Mouse (Mus musculus): Measurements from ENCODE around the gene Slc22a4. TPM values are rescaled to one million over a fixed set of nuclear protein-coding genes. Genes with fewer than 3 reads are reported as not detected.
A peak's percentile ranks its signal among the peaks of the same experiment; 100 is the strongest.

The Slc22a4 gene
- polyA plus RNA-seq, 1 experiment: not detected

- Histone ChIP-seq H3K4me3 (ENCODE audit: insufficient read depth, low read length) (no peak overlapping the region), H3K4me1 (ENCODE audit: control insufficient read depth, insufficient read depth, low read length) (no peaks in the 10 kb centered on the region; the same call in 1 of the 2 replicates), H3K27ac (ENCODE audit: insufficient read depth, low read length) (no peak overlapping the region)
- TF ChIP-seq POLR2A (IDR thresholded peaks at IDR 0.05; ENCODE audit: low read depth, low read length) (no peak), CTCF (IDR thresholded peaks at IDR 0.05; ENCODE audit: borderline replicate concordance, insufficient read depth, low read length) (no peak)
These were observed 503 bp downstream of the Slc22a4 start for GRCm38 (mm10) chr11:54027131-54028043.

GRCm38 (mm10) chr11:54026491-54027041, 1.3 kb downstream of the Slc22a4 start:
- H3K4me1 ChIP-seq (ENCODE audit: control insufficient read depth, insufficient read depth, low read length): no peaks in the 10 kb centered on the region; the same call in 1 of the 2 replicates
- no peak overlapping the region for H3K4me3 ChIP-seq (ENCODE audit: insufficient read depth, low read length)
- no peak for TF ChIP-seq CTCF (IDR thresholded peaks at IDR 0.05; ENCODE audit: borderline replicate concordance, insufficient read depth, low read length)
- TF ChIP-seq POLR2A (IDR thresholded peaks at IDR 0.05; ENCODE audit: low read depth, low read length): no peak
- H3K27ac ChIP-seq (ENCODE audit: insufficient read depth, low read length): no peak overlapping the region

- no peak for TF ChIP-seq CTCF (IDR thresholded peaks at IDR 0.05; ENCODE audit: borderline replicate concordance, insufficient read depth, low read length)
- TF ChIP-seq POLR2A (IDR thresholded peaks at IDR 0.05; ENCODE audit: low read depth, low read length): no peak
- H3K4me3 ChIP-seq (ENCODE audit: insufficient read depth, low read length): no peak overlapping the region
- H3K4me1 ChIP-seq (ENCODE audit: control insufficient read depth, insufficient read depth, low read length): peaks cover 5% of the 10 kb centered on the region; the same call in 1 of the 2 replicates
- H3K27ac ChIP-seq (ENCODE audit: insufficient read depth, low read length): no peak overlapping the region
These were observed 6.3 kb downstream of the Slc22a4 start for GRCm38 (mm10) chr11:54021396-54022093.

GRCm38 (mm10) chr11:54018893-54019732, 8.8 kb downstream of the Slc22a4 start:
- H3K4me1 ChIP-seq (ENCODE audit: control insufficient read depth, insufficient read depth, low read length): peaks cover 5% of the 10 kb centered on the region; the same call in 1 of the 2 replicates
- no peak overlapping the region for H3K4me3 ChIP-seq (ENCODE audit: insufficient read depth, low read length)
- TF ChIP-seq POLR2A (IDR thresholded peaks at IDR 0.05; ENCODE audit: low read depth, low read length) (no peak), CTCF (IDR thresholded peaks at IDR 0.05; ENCODE audit: borderline replicate concordance, insufficient read depth, low read length) (no peak)
- H3K27ac ChIP-seq (ENCODE audit: insufficient read depth, low read length): peak overlapping the region; percentile 38; the same call in 1 of the 2 replicates

- no peak overlapping the region for H3K4me3 ChIP-seq (ENCODE audit: insufficient read depth, low read length)
- H3K4me1 ChIP-seq (ENCODE audit: control insufficient read depth, insufficient read depth, low read length): peaks cover 5% of the 10 kb centered on the region; the same call in 1 of the 2 replicates
These were observed 10.3 kb downstream of the Slc22a4 start for GRCm38 (mm10) chr11:54017596-54017995.

GRCm38 (mm10) chr11:54016051-54016450, 11.8 kb downstream of the Slc22a4 start:
- Histone ChIP-seq H3K27ac (ENCODE audit: insufficient read depth, low read length) (no peak overlapping the region), H3K4me1 (ENCODE audit: control insufficient read depth, insufficient read depth, low read length) (peaks cover 5% of the 10 kb centered on the region; the same call in 1 of the 2 replicates), H3K4me3 (ENCODE audit: insufficient read depth, low read length) (no peak overlapping the region)
- no peak for TF ChIP-seq CTCF (IDR thresholded peaks at IDR 0.05; ENCODE audit: borderline replicate concordance, insufficient read depth, low read length)
- no peak for TF ChIP-seq POLR2A (IDR thresholded peaks at IDR 0.05; ENCODE audit: low read depth, low read length)

More at GRCm38 (mm10) chr11:54017596-54017995, 10.3 kb downstream of the Slc22a4 start:
- TF ChIP-seq CTCF (IDR thresholded peaks at IDR 0.05; ENCODE audit: borderline replicate concordance, insufficient read depth, low read length) (no peak), POLR2A (IDR thresholded peaks at IDR 0.05; ENCODE audit: low read depth, low read length) (no peak)
- no peak overlapping the region for H3K27ac ChIP-seq (ENCODE audit: insufficient read depth, low read length)

- no peak for TF ChIP-seq POLR2A (IDR thresholded peaks at IDR 0.05; ENCODE audit: low read depth, low read length)
- no peak for TF ChIP-seq CTCF (IDR thresholded peaks at IDR 0.05; ENCODE audit: borderline replicate concordance, insufficient read depth, low read length)
- Histone ChIP-seq H3K4me3 (ENCODE audit: insufficient read depth, low read length) (no peak overlapping the region), H3K4me1 (ENCODE audit: control insufficient read depth, insufficient read depth, low read length) (no peaks in the 10 kb centered on the region), H3K27ac (ENCODE audit: insufficient read depth, low read length) (no peak overlapping the region)
These were observed 14.9 kb downstream of the Slc22a4 start for GRCm38 (mm10) chr11:54012961-54013360.

GRCm38 (mm10) chr11:54011255-54011654, 16.6 kb downstream of the Slc22a4 start:
- Histone ChIP-seq H3K4me3 (ENCODE audit: insufficient read depth, low read length) (no peak overlapping the region), H3K27ac (ENCODE audit: insufficient read depth, low read length) (no peak overlapping the region), H3K4me1 (ENCODE audit: control insufficient read depth, insufficient read depth, low read length) (no peaks in the 10 kb centered on the region; the same call in 1 of the 2 replicates)
- TF ChIP-seq POLR2A (IDR thresholded peaks at IDR 0.05; ENCODE audit: low read depth, low read length) (no peak), CTCF (IDR thresholded peaks at IDR 0.05; ENCODE audit: borderline replicate concordance, insufficient read depth, low read length) (no peak)
